Mouse (Mus musculus): ENCODE measurements around the gene Arvcf. TPM values are rescaled to one million over a fixed set of nuclear protein-coding genes. Genes with fewer than 3 reads are reported as not detected.

The Arvcf gene
- total RNA-seq, 1 experiment = 48.0 TPM

GRCm38 (mm10) chr16:18430641-18431212 lies 82.7 kb downstream of the Arvcf start:
- H3K9me3 ChIP-seq (ENCODE audit: control insufficient read depth, insufficient read depth, low read depth, low read length) = no peaks in the 10 kb centered on the region
- no peak overlapping the region for H3K27ac ChIP-seq (ENCODE audit: insufficient read depth, low read depth, low read length, poor library complexity, severe bottlenecking)
- no peak overlapping the region for H3K9ac ChIP-seq (ENCODE audit: insufficient read depth, low read depth, low read length, poor library complexity, severe bottlenecking)
- in situ Hi-C loops (cut with MboI; ENCODE audit: low sequenced_read_pairs in 2 of 2, unreplicated experiment in 2 of 2) = no loop called here
- H3K36me3 ChIP-seq (ENCODE audit: control insufficient read depth, insufficient read depth, low read length, poor library complexity, severe bottlenecking) = no peaks in the 10 kb centered on the region
- H3K4me3 ChIP-seq (ENCODE audit: insufficient read depth in 1 of 2, low read depth in 1 of 2, low read length in 2 of 2, poor library complexity in 1 of 2, severe bottlenecking in 1 of 2) = no peak overlapping the region
- no peak for TF ChIP-seq MAFK (IDR thresholded peaks at IDR 0.05; ENCODE audit: insufficient read depth, low read depth, low read length)
- no peak for TF ChIP-seq ZNF384 (IDR thresholded peaks at IDR 0.05; ENCODE audit: low read depth, low read length)
- no peak for TF ChIP-seq CHD2 (IDR thresholded peaks at IDR 0.05; ENCODE audit: low read depth, low read length)
- TF ChIP-seq ZC3H11A (IDR thresholded peaks at IDR 0.05; ENCODE audit: borderline replicate concordance, low read depth, low read length) = no peak
- no peak for DNase-seq (ENCODE audit: low read depth, low spot score)
- H3K4me1 ChIP-seq (ENCODE audit: control insufficient read depth in 2 of 2, insufficient read depth in 2 of 2, low read length in 2 of 2, poor library complexity in 1 of 2) = peaks cover 0 to 5% of the 10 kb centered on the region in 2 experiments; a peak in 2 of 4 replicates

- no peak for DNase-seq (ENCODE audit: low read depth, low spot score)
- TF ChIP-seq ZNF384 (IDR thresholded peaks at IDR 0.05; ENCODE audit: low read depth, low read length) = no peak
- no peak for TF ChIP-seq HCFC1 (IDR thresholded peaks at IDR 0.05; ENCODE audit: borderline replicate concordance, insufficient read depth, low read length)
- in situ Hi-C loops (cut with MboI; ENCODE audit: low sequenced_read_pairs in 2 of 2, unreplicated experiment in 2 of 2) = no loop called here
- no peak overlapping the region for H3K4me3 ChIP-seq (ENCODE audit: insufficient read depth in 1 of 2, low read depth in 1 of 2, low read length in 2 of 2, poor library complexity in 1 of 2, severe bottlenecking in 1 of 2)
- no peak overlapping the region for H3K9ac ChIP-seq (ENCODE audit: insufficient read depth, low read depth, low read length, poor library complexity, severe bottlenecking)
- no peaks in the 10 kb centered on the region for H3K4me1 ChIP-seq (ENCODE audit: control insufficient read depth in 2 of 2, insufficient read depth in 2 of 2, low read length in 2 of 2, poor library complexity in 1 of 2)
- H3K27ac ChIP-seq (ENCODE audit: insufficient read depth, low read depth, low read length, poor library complexity, severe bottlenecking) = no peak overlapping the region
- no peaks in the 10 kb centered on the region for H3K9me3 ChIP-seq (ENCODE audit: control insufficient read depth, insufficient read depth, low read depth, low read length)
- no peaks in the 10 kb centered on the region; the same call in 1 of the 2 replicates for H3K36me3 ChIP-seq (ENCODE audit: control insufficient read depth, insufficient read depth, low read length, poor library complexity, severe bottlenecking)
Measured at GRCm38 (mm10) chr16:18433341-18433920, 85.4 kb downstream of the Arvcf start.

- no peak overlapping the region for H3K27ac ChIP-seq (ENCODE audit: insufficient read depth, low read depth, low read length, poor library complexity, severe bottlenecking)
- no peaks in the 10 kb centered on the region for H3K4me1 ChIP-seq (ENCODE audit: control insufficient read depth in 2 of 2, insufficient read depth in 2 of 2, low read length in 2 of 2, poor library complexity in 1 of 2)
- H3K36me3 ChIP-seq (ENCODE audit: control insufficient read depth, insufficient read depth, low read length, poor library complexity, severe bottlenecking) = no peaks in the 10 kb centered on the region; the same call in 1 of the 2 replicates
- DNase-seq (ENCODE audit: low read depth, low spot score) = no peak
- H3K9ac ChIP-seq (ENCODE audit: insufficient read depth, low read depth, low read length, poor library complexity, severe bottlenecking) = no peak overlapping the region
- H3K9me3 ChIP-seq (ENCODE audit: control insufficient read depth, insufficient read depth, low read depth, low read length) = no peaks in the 10 kb centered on the region
- H3K4me3 ChIP-seq (ENCODE audit: insufficient read depth in 1 of 2, low read depth in 1 of 2, low read length in 2 of 2, poor library complexity in 1 of 2, severe bottlenecking in 1 of 2) = no peak overlapping the region
- no peak for TF ChIP-seq CHD2 (IDR thresholded peaks at IDR 0.05; ENCODE audit: low read depth, low read length)
- no peak for TF ChIP-seq ZNF384 (IDR thresholded peaks at IDR 0.05; ENCODE audit: low read depth, low read length)
- no peak for TF ChIP-seq ZC3H11A (IDR thresholded peaks at IDR 0.05; ENCODE audit: borderline replicate concordance, low read depth, low read length)
- in situ Hi-C loops (cut with MboI; ENCODE audit: low sequenced_read_pairs in 2 of 2, unreplicated experiment in 2 of 2) = no loop called here
Measured at GRCm38 (mm10) chr16:18436128-18436527, 88.1 kb downstream of the Arvcf start.

- Histone ChIP-seq H3K9ac (ENCODE audit: insufficient read depth, low read depth, low read length, poor library complexity, severe bottlenecking) (no peak overlapping the region), H3K9me3 (ENCODE audit: control insufficient read depth, insufficient read depth, low read depth, low read length) (no peaks in the 10 kb centered on the region), H3K27ac (ENCODE audit: insufficient read depth, low read depth, low read length, poor library complexity, severe bottlenecking) (no peak overlapping the region), H3K4me3 (ENCODE audit: insufficient read depth in 1 of 2, low read depth in 1 of 2, low read length in 2 of 2, poor library complexity in 1 of 2, severe bottlenecking in 1 of 2) (no peak overlapping the region), H3K4me1 (ENCODE audit: control insufficient read depth in 2 of 2, insufficient read depth in 2 of 2, low read length in 2 of 2, poor library complexity in 1 of 2) (no peaks in the 10 kb centered on the region), H3K36me3 (ENCODE audit: control insufficient read depth, insufficient read depth, low read length, poor library complexity, severe bottlenecking) (no peaks in the 10 kb centered on the region; the same call in 1 of the 2 replicates)
- in situ Hi-C loops (cut with MboI; ENCODE audit: low sequenced_read_pairs in 2 of 2, unreplicated experiment in 2 of 2) = loop anchor here in 1 of 2 experiments (5.0 kb wide), 1 partner anchor 169 kb away; no protein-coding TSS in a partner anchor
- peak; percentile 77 for DNase-seq (ENCODE audit: low read depth, low spot score)
- TF ChIP-seq ZNF384 (IDR thresholded peaks at IDR 0.05; ENCODE audit: low read depth, low read length) = no peak
- peak; percentile 98 for TF ChIP-seq ZC3H11A (IDR thresholded peaks at IDR 0.05; ENCODE audit: borderline replicate concordance, low read depth, low read length)
Measured at GRCm38 (mm10) chr16:18443385-18443841, 95.4 kb downstream of the Arvcf start.

GRCm38 (mm10) chr16:18447243-18447642 lies 99.3 kb downstream of the Arvcf start:
- H3K27ac ChIP-seq (ENCODE audit: insufficient read depth, low read depth, low read length, poor library complexity, severe bottlenecking) = no peak overlapping the region
- TF ChIP-seq CHD2 (IDR thresholded peaks at IDR 0.05; ENCODE audit: low read depth, low read length) (no peak), MAFK (IDR thresholded peaks at IDR 0.05; ENCODE audit: insufficient read depth, low read depth, low read length) (no peak), HCFC1 (IDR thresholded peaks at IDR 0.05; ENCODE audit: borderline replicate concordance, insufficient read depth, low read length) (no peak)

More at GRCm38 (mm10) chr16:18447243-18447642, 99.3 kb downstream of the Arvcf start:
- Histone ChIP-seq H3K9ac (ENCODE audit: insufficient read depth, low read depth, low read length, poor library complexity, severe bottlenecking) (no peak overlapping the region), H3K4me3 (ENCODE audit: insufficient read depth in 1 of 2, low read depth in 1 of 2, low read length in 2 of 2, poor library complexity in 1 of 2, severe bottlenecking in 1 of 2) (no peak overlapping the region), H3K4me1 (ENCODE audit: control insufficient read depth in 2 of 2, insufficient read depth in 2 of 2, low read length in 2 of 2, poor library complexity in 1 of 2) (no peaks in the 10 kb centered on the region), H3K36me3 (ENCODE audit: control insufficient read depth, insufficient read depth, low read length, poor library complexity, severe bottlenecking) (no peaks in the 10 kb centered on the region), H3K9me3 (ENCODE audit: control insufficient read depth, insufficient read depth, low read depth, low read length) (no peaks in the 10 kb centered on the region)
- in situ Hi-C loops (cut with MboI; ENCODE audit: low sequenced_read_pairs in 2 of 2, unreplicated experiment in 2 of 2) = no loop called here
- DNase-seq (ENCODE audit: low read depth, low spot score) = no peak
